Mouse (Mus musculus): ENCODE measurements around the gene Tmem190. TPM values are rescaled to one million over a fixed set of nuclear protein-coding genes. Genes with fewer than 3 reads are reported as not detected.
A peak's percentile ranks its signal among the peaks of the same experiment; 100 is the strongest.

The Tmem190 gene
- polyA plus RNA-seq (2021), result 0.67 TPM

DNA sequence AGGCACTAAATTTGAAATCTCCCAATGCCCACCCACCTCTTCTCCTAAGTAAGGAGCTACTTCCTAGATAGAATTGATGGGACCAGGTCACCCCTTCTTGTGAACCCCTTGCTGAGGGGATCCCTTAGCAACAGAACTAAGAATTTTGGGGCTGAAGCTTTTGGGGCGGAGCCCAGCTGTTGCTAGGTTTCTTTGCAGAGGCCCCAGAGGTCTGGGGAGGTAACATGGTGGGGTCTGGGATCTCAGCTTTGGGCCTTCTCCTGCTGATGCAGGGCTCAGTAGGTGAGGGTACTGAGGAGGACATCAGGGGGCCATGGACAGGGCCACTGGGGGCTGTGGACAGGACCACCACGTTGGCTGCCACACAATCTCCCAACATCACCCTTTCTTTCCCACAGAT is at the start of gene Tmem190, which contains the start of gene Il11:
Gene Tmem190 (plus strand): TSS at position 179 of the 400 bp plus-strand sequence.
Gene Il11 (minus strand): TSS at position 101 of the 400 bp plus-strand sequence.
- ChIA-PET CTCF (interaction anchor here (1.1 kb wide), 1 partner anchor 14 kb away, joined by 3 read pairs; no protein-coding TSS in a partner anchor), POLR2A (no interaction called here)
- ATAC-seq, result no peak
- H3K27me3 ChIP-seq, result no peaks in the 10 kb centered on the region
- in situ Hi-C loops (cut with MboI; ENCODE audit: low pct_unique_long_range_greater_than_20kb), result no loop called here
- no peak for DNase-seq (ENCODE audit: low read depth, low spot score)
- TF ChIP-seq CTCF (IDR thresholded peaks at IDR 0.05), result no peak

DNA sequence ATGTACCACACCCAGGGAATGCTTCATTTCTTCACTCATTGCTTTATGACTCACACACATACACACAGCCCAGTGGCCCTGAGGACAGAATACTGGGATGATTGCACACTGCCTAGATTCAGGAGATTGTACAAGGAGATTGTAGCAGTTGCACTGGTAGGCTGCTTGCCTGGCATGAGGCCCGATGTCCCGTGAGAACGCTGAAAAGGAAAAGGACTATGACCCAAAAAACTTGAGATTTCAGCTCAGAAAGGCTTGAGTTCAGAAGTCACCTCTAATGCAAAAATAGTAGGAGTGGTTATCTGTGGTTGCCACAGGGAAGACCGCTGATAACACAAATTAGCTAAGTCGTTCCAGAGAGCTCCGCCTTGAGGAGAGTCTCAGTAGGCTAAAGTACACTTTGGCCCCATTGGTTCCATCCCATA is 49.8 kb upstream of the Tmem190 start:
- CTCF ChIA-PET, result interaction anchor here (0.7 kb wide), 1 partner anchor 9 kb away, joined by 3 read pairs; no protein-coding TSS in a partner anchor
- POLR2A ChIA-PET, result no interaction called here
- peak; percentile 60 for ATAC-seq
- DNase-seq (ENCODE audit: low read depth, low spot score), result no peak
- no peaks in the 10 kb centered on the region for H3K27me3 ChIP-seq
- in situ Hi-C loops (cut with MboI; ENCODE audit: low pct_unique_long_range_greater_than_20kb), result loop anchor here (10.0 kb wide), 1 partner anchor 62 kb away; the partner anchor contains the start of gene Rpl28
- no peak for TF ChIP-seq CTCF (IDR thresholded peaks at IDR 0.05)

DNA sequence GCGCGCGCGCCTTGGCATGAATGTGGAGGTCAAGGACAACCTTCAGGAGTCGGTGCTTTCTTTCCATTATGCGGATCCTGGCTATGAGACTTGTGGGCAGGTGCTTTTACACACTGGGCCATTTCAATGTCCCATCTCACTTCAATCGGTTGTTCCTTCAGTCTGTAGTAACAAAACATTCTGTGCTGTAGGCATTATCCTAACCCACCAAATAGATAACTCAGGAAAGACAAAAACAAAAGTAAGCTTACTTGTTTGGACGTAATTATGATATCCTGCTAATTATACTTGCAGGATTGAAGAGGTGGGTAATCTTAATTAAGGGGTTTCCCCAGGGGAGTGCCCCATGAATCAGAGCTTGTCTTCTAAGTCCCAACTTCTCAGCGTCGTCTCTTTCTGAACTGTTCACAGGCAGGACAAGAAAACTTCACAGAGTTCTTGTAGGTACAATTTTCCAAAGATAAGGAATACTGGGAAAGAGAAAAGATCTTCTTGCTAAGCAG is 43.6 kb upstream of the Tmem190 start:
- ATAC-seq, result no peak
- in situ Hi-C loops (cut with MboI; ENCODE audit: low pct_unique_long_range_greater_than_20kb), result loop anchor here (10.0 kb wide), 1 partner anchor 56 kb away; the partner anchor contains the start of gene Rpl28
- DNase-seq (ENCODE audit: low read depth, low spot score), result no peak
- H3K27me3 ChIP-seq, result no peaks in the 10 kb centered on the region
- POLR2A ChIA-PET, result interaction anchor here (0.6 to 1.3 kb wide), 3 partner anchors 12 to 53 kb away, joined by 3 read pairs; partner anchors contain the start of gene Rpl28
- no peak for TF ChIP-seq CTCF (IDR thresholded peaks at IDR 0.05)
- CTCF ChIA-PET, result interaction anchor here (0.7 to 1.7 kb wide), 4 partner anchors 12 to 50 kb away, joined by 3 to 4 read pairs (median 3); no protein-coding TSS in a partner anchor

DNA sequence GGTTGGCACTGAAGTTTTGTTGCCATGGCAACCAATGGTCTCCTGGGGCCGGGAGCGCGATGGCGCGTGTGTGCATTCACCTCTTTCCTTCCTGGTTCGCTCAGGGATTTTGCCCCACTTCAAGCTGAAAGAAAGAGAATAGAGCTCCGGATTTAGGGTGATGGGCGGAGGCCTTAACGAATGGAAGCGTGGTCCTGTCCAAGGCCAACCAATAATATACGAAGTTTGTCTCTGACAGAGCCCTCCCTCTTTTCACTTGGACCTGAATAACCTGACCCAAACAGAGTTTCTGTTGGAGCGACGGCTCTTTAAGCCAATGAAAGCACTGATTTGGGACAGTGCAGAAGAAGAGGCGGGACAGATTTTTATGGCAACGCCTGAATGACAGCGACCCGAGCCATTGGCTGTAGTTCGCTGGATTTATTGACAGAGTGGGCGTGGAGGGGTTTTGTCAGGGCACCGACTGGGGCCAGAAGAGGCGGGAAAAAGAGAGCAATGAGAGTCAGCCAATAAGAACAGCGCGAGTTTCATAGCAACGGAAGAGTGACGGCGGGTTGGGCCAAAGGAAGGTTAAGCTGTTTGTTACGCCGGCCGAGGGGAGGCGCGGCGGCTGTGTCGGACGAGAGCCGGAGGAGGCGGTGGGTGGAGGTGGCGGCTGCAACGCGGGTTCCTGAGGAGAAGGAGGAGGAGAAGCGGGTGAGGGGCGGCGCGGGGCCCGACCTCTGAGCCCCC is 43.0 kb upstream of the Tmem190 start, which contains the start of gene Kmt5c:
Gene Kmt5c (plus strand): TSS at position 572 of the 732 bp plus-strand sequence.
- in situ Hi-C loops (cut with MboI; ENCODE audit: low pct_unique_long_range_greater_than_20kb), result loop anchor here (10.0 kb wide), 1 partner anchor 55 kb away; the partner anchor contains the start of gene Rpl28
- CTCF ChIA-PET, result interaction anchor here (1.4 to 1.7 kb wide), 3 partner anchors 27 to 49 kb away, joined by 3 to 4 read pairs (median 3); no protein-coding TSS in a partner anchor
- ATAC-seq (peak; percentile 96), DNase-seq (ENCODE audit: low read depth, low spot score) (peak; percentile 100)
- H3K27me3 ChIP-seq, result no peaks in the 10 kb centered on the region
- no peak for TF ChIP-seq CTCF (IDR thresholded peaks at IDR 0.05)
- POLR2A ChIA-PET, result interaction anchor here (1.3 kb wide), 1 partner anchor 53 kb away, joined by 3 read pairs; the partner anchor contains the start of gene Rpl28

DNA sequence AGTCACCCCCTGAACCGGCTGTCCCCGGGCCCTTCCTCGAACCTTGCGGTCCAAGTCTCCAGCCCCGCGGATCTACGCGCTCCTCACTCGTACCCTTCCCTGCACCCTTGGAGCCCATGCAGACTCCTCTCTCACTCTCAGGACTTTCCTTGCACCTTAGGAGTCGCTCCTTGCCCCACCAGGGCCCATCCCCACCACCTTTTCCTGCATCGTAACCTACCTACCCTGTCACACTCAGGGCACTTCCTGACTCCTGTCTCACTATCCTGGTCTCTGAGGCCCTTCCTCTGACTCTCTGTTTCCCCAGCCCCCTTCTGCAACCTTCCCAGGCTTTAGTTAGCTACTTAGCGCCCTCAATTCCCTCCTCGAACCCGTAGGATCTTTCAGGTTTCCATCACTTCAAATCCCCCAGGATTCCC is 42.4 kb upstream of the Tmem190 start:
- DNase-seq (ENCODE audit: low read depth, low spot score), result no peak
- in situ Hi-C loops (cut with MboI; ENCODE audit: low pct_unique_long_range_greater_than_20kb), result no loop called here
- no peaks in the 10 kb centered on the region for H3K27me3 ChIP-seq
- no peak for ATAC-seq
- no peak for TF ChIP-seq CTCF (IDR thresholded peaks at IDR 0.05)
- ChIA-PET POLR2A (interaction anchor here (1.3 kb wide), 1 partner anchor 52 kb away, joined by 3 read pairs; the partner anchor contains the start of gene Rpl28), CTCF (interaction anchor here (1.4 to 1.7 kb wide), 2 partner anchors 28 to 38 kb away, joined by 3 read pairs; no protein-coding TSS in a partner anchor)

DNA sequence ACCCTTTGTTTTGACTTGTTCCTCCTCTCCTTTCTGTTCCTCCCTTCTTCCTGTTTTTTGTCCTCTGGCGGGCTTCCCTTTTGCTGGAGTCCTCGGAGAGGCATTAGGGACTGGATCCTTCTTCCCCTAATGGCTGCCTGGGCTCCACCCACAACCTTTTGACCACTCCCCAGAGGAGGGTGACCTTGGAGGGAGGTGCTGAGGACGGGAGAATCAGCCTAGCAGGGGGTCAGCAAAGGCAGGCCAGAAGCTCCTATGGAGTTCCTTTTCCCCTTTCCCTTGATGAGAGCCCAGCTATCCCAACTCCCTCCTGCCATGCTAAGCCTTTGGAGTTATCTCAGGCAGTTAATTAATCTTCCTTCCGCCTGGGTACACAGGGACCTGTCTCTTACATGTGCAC is 41.6 kb upstream of the Tmem190 start:
- CTCF ChIA-PET, result no interaction called here
- ATAC-seq, result no peak
- H3K27me3 ChIP-seq, result no peaks in the 10 kb centered on the region
- TF ChIP-seq CTCF (IDR thresholded peaks at IDR 0.05), result no peak
- in situ Hi-C loops (cut with MboI; ENCODE audit: low pct_unique_long_range_greater_than_20kb), result no loop called here
- POLR2A ChIA-PET, result interaction anchor here (0.8 to 1.3 kb wide), 4 partner anchors 11 to 52 kb away, joined by 3 to 7 read pairs (median 4); partner anchors contain the start of genes Cox6b2, Rpl28 and Tmem238
- peak; percentile 22 for DNase-seq (ENCODE audit: low read depth, low spot score)

DNA sequence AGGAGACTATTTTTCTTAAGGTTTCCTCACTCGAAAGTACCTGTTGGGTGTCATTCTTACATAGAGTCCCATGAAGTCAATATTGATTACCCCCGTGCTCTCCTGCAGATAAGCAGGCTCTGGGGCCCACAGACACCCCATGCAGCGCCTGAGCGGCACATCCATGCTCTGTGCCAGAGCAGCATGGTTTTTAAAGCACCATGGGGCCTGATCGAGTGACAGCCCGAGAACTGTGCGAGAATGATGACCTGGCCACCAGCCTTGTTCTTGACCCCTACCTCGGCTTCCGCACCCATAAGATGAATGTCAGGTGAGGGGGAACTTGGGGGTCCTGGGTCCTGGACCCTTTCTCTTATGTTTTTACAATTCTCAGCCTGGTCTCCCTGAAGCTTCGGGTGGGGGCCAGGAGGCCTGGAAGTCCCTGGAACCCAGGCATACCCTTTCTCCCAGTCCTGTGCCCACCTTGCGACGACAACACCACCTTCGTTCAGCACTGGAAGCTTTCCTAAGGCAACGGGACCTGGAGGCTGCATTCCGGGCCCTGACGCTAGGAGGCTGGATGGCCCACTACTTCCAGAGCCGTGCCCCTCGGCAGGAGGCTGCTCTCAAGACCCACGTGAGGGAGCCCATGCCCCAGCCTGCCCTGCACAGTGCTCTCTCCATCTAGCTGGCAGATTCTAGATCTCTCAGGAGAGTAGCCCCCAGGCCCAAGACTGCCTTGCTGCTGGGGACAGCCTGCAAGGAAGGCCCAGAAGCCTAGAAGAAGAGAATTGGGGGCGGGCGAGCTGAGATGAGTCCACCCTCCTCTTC is 40.9 kb upstream of the Tmem190 start:
- POLR2A ChIA-PET, result interaction anchor here (0.5 to 1.5 kb wide), 5 partner anchors 11 to 174 kb away, joined by 3 to 5 read pairs (median 4); partner anchors contain the start of genes Cox6b2, Rpl28 and Tmem238
- TF ChIP-seq CTCF (IDR thresholded peaks at IDR 0.05), result no peak
- CTCF ChIA-PET, result no interaction called here
- in situ Hi-C loops (cut with MboI; ENCODE audit: low pct_unique_long_range_greater_than_20kb), result no loop called here
- H3K27me3 ChIP-seq, result no peaks in the 10 kb centered on the region
- DNase-seq (ENCODE audit: low read depth, low spot score) (no peak), ATAC-seq (no peak)

DNA sequence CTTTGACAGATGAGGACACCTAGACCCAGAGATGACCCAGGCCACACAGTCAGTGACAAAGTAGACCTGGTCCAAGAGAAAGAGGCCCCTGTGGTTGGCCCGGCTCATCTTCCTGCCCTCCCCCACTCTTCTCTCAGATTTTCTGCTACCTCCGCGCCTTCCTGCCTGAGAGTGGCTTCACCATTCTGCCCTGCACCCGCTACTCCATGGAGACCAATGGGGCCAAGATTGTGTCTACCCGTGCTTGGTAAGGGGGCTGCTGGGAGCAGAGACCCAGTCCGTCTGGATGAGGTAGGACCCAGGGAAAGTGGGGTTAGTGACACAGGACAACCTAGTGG is 40.3 kb upstream of the Tmem190 start:
- CTCF ChIA-PET, result no interaction called here
- in situ Hi-C loops (cut with MboI; ENCODE audit: low pct_unique_long_range_greater_than_20kb), result no loop called here

DNA sequence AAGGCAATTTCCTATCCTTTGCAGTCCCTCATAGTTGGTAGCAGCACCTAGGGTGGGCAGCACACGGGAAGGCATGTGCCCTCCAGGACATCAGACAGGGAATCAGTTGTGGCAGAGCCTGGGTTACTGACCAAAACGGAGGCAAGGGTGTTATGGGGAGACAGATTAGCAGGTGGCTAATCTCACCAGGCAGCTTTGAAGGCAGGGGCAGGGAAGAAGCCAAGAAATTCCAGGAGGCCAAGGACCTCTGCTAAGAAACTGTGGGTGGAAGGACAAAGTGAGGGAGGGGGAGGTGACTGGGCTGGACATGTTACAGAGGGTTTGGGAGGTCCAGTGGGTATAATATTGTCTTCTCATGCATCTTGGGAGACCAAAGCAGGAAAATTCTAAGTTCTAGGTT is 39.4 kb upstream of the Tmem190 start:
- no peaks in the 10 kb centered on the region for H3K27me3 ChIP-seq
- no peak for ATAC-seq
- CTCF ChIA-PET, result no interaction called here
- in situ Hi-C loops (cut with MboI; ENCODE audit: low pct_unique_long_range_greater_than_20kb), result no loop called here
- no peak for TF ChIP-seq CTCF (IDR thresholded peaks at IDR 0.05)
- DNase-seq (ENCODE audit: low read depth, low spot score), result no peak
- POLR2A ChIA-PET, result interaction anchor here (1.5 kb wide), 1 partner anchor 10 kb away, joined by 3 read pairs; no protein-coding TSS in a partner anchor

More for the DNA sequence above, 40.3 kb upstream of the Tmem190 start:
- no peak for TF ChIP-seq CTCF (IDR thresholded peaks at IDR 0.05)
- POLR2A ChIA-PET, result interaction anchor here (0.5 to 1.5 kb wide), 2 partner anchors 11 to 173 kb away, joined by 3 to 4 read pairs; no protein-coding TSS in a partner anchor
- no peaks in the 10 kb centered on the region for H3K27me3 ChIP-seq
- ATAC-seq (no peak), DNase-seq (ENCODE audit: low read depth, low spot score) (no peak)

DNA sequence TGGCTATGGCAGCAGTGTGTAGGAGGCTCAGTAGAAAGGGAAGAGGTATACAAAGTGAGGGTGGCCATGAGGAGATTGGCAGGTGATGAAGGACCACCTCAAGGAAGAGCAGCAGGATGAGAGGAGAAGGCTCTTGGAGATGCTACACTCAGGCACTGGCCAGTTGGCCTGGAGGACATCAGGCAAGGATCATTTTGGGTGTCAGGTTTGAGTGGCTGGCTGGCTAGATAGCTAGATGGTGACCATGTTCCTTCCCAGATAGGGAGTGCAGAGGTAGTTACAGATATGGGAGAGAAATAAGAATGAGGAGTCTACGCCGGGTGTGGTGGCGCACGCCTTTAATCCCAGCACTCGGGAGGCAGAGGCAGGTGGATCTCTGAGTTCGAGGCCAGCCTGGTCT is 37.9 kb upstream of the Tmem190 start:
- in situ Hi-C loops (cut with MboI; ENCODE audit: low pct_unique_long_range_greater_than_20kb), result no loop called here
- CTCF ChIA-PET, result interaction anchor here (1.5 kb wide), 1 partner anchor 37 kb away, joined by 3 read pairs; no protein-coding TSS in a partner anchor
- DNase-seq (ENCODE audit: low read depth, low spot score) (no peak), ATAC-seq (no peak)
- H3K27me3 ChIP-seq, result no peaks in the 10 kb centered on the region
- TF ChIP-seq CTCF (IDR thresholded peaks at IDR 0.05), result no peak
- POLR2A ChIA-PET, result interaction anchor here (1.4 kb wide), 1 partner anchor 34 kb away, joined by 5 read pairs; no protein-coding TSS in a partner anchor
